Mouse (Mus musculus): ENCODE measurements around the gene Pga5.

GRCm38 (mm10) chr19:10698131-10698991, 20.5 kb upstream of the Pga5 start:
- TF ChIP-seq CTCF (IDR thresholded peaks at IDR 0.05; ENCODE audit: control insufficient read depth, insufficient read depth, low read length) (no peak), POLR2A (IDR thresholded peaks at IDR 0.05; ENCODE audit: borderline replicate concordance, control insufficient read depth, low read depth, low read length) (no peak)

Data from bone marrow, adult 2 months (tissue).